Mouse (Mus musculus): ENCODE results near the gene Gna13. TPM values are rescaled to one million over a fixed set of nuclear protein-coding genes. Genes with fewer than 3 reads are reported as not detected.

The Gna13 gene
- polyA plus RNA-seq (2012; rRNA removed): 42.1 and 43.7 TPM in 2 replicates

GRCm38 (mm10) chr11:109362463-109363190, at the start of gene Gna13:
Gene Gna13, plus strand, starts transcription at chr11:109362831.

GRCm38 (mm10) chr11:109413617-109414016, 51.0 kb downstream of the Gna13 start, which contains the start of gene 9930022D16Rik:
Gene 9930022D16Rik, plus strand, starts transcription at chr11:109413917.

GRCm38 (mm10) chr11:109425392-109426271, 63.0 kb downstream of the Gna13 start, which contains the start of gene Amz2:
Gene Amz2, plus strand, starts transcription at chr11:109425946.

Other genes starting within 250 kb of the Gna13 start
- gene E030025P04Rik, start 218.5 kb upstream of the Gna13 start, polyA plus RNA-seq (2012; rRNA removed): 0.19 TPM in 1 of 2 replicates, not detected in the other
- gene Rgs9, start 64.7 kb upstream of the Gna13 start, polyA plus RNA-seq (2012; rRNA removed): 1.5 and 2.8 TPM in 2 replicates
- gene 9930022D16Rik, start 51.1 kb downstream of the Gna13 start, polyA plus RNA-seq (2012; rRNA removed): not detected in 2 replicates
- gene Amz2, start 63.1 kb downstream of the Gna13 start, polyA plus RNA-seq (2012; rRNA removed): 24.7 and 35.5 TPM in 2 replicates
- 6.1 and 7.7 TPM in 2 replicates for gene Arsg, start 110.5 kb downstream of the Gna13 start, polyA plus RNA-seq (2012; rRNA removed)
- gene Slc16a6, start 110.8 kb downstream of the Gna13 start, polyA plus RNA-seq (2012; rRNA removed): 0.86 and 1.3 TPM in 2 replicates
- 36.4 and 42.5 TPM in 2 replicates for gene Wipi1, start 249.1 kb downstream of the Gna13 start, polyA plus RNA-seq (2012; rRNA removed)